Mouse (Mus musculus): Measurements from ENCODE around the gene Adprhl1.

The Adprhl1 gene

DNA sequence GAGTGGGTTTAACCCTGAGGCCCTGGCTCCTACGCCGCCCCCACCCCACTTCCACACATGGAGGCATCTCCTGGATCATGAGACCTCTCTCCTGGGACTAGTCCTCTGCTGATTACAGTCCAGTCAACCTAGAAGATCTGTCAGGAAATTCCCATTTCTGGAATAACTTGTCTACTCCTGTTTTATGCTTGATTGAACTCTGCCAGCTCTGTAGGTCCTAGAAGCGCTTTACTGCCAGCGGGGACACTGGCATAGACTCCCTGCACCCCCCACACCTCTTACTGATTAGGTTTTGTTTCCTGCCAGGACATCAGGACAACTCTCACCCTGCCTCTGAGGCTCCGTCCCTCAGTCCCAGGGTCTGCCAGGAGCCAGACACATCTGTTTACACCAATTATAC, 56.5 kb downstream of the Adprhl1 start:
- no peak for DNase-seq (ENCODE audit: low spot score in 2 of 2)

DNA sequence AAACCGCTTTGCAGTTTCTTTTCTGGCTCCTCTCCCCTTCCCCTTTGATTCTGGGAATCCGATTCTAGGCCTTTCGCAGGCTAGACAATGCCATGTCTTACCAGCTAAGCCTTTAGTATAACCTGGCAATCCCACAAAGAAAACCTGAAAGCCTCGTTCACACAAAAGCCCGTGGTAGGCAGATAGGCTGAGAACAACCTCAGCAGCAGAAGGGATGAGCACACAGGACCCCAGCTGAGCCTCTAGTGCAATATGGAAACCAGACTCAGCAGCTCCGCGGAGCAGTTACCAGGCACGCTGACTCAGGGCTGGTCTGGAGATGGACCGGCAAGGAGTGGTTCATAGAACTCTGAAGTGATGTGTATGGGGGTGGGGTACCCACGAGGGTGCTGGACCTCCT, 59.1 kb downstream of the Adprhl1 start:
- no peak for DNase-seq (ENCODE audit: low spot score in 2 of 2)

DNA sequence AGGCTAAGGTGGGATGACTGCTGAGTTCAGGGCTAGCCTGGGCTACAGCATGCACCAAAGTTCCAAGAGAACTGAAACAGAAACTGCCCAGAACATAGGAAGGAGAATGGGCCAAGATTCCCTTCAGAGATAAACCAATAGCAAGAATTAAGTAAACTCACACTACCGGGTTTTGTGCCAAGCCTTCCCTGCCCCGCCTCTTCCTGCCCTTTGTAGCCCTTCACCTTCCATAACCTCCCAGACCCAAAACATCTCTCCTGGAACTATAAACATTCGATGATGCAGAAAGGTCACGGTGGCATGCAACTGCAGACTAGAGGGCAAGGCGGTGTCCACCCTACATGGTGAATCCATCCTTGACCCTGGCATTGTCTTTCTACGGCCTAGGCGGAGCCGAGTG, 63.7 kb downstream of the Adprhl1 start:
- no peak for DNase-seq (ENCODE audit: low spot score in 2 of 2)

DNA sequence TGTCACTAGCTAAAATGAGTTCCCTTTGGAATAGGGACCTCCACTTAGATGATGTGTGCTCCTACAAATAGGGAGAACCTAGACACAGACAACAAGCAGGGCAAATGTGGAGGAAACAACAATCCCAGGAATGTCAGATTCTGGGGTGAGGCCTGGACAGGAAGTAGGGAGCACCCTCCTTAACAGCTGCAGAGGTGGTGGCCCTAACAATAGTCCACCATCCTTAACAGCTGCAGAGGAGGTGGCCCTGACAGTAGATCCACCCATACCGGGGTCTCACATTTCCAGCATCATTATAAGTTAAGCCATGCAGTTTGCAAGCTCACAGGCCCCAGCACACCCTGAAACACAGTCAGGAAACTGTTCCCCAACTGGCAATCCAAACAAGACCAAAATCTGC, 65.1 kb downstream of the Adprhl1 start:
- DNase-seq (ENCODE audit: low spot score in 2 of 2), result no peak

DNA sequence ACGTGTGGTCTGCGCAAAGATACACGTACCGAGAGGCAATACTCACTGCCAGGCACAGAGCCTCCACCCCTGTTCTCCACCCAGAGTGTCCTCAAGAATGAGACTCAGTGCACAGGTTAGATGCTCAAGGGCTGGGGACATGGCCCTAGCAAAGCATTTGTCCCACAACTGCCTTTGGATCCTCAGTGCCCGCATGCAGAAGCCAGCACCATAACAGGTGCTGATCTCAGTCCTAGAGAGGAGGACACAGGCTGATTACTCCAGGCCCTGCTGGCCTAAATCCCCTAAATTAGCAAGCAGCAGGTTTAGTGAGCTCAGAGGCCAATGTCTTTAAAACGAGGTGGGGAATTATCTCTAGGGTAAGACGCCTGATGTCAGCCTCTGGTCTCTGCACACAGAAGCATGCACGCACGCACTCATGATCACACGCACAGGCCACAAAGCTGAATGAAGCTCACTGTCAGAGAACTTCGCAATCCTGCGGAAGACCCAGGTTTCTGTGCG, 65.9 kb downstream of the Adprhl1 start:
- DNase-seq (ENCODE audit: low spot score in 2 of 2), result no peak

DNA sequence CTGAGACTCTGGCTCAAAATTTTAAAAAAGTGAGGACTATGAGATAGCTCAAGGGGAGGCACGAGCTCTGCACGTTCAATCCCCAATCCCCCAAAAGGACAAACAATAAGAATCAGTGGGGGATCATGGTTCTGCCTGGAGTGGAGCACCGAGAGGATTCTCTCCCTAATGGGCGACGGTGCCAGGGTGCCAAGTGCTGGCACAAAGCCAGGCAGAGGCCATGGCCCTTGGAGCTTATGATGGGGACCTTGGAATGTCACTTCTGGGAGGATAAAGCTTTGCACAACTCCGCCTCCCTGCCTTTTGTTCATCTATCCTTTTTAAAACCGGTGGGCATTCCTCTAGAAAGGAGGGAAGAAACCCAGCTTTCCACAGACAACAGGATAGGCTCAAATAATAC, 66.3 kb downstream of the Adprhl1 start:
- DNase-seq (ENCODE audit: low spot score in 2 of 2), result no peak

DNA sequence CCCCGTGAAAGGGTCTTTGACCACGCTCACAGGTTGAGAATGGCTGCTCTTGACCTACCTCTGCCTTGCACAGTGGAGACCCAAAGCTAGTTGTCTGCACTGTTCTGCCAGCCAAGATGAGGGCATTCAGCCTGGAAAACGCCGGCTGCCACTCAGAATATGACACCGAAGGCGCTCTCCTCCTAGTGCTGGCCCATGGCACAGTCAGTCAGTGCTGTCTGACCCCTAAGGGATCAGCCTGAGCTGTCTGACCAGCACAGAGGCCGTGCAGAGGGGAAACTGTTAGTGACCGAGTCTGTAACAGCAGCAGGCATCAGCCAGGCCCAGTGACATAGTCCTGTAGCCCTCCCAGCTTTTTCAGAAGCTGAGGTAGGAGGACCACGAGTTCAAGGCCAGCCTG, 66.7 kb downstream of the Adprhl1 start:
- no peak for DNase-seq (ENCODE audit: low spot score in 2 of 2)

DNA sequence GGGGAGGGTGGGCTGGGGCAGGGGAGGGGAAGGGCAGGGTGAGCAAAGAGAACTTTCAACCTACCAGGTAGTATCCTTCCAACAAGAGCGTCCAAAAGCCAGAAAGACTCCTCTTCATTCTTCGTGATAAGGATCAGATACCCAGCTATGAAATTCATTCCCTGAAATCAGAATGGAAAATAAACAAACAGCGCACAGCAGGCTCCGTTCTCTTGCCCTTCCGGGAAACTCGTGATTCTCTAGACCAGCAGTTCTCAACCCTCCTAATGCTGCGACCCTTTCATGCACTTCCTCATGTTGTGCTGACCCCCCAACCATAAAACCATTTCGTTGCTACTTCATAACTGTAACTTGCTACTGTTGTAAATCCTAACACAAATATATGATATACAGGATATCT, 67.1 kb downstream of the Adprhl1 start:
- no peak for DNase-seq (ENCODE audit: low spot score in 2 of 2)

DNA sequence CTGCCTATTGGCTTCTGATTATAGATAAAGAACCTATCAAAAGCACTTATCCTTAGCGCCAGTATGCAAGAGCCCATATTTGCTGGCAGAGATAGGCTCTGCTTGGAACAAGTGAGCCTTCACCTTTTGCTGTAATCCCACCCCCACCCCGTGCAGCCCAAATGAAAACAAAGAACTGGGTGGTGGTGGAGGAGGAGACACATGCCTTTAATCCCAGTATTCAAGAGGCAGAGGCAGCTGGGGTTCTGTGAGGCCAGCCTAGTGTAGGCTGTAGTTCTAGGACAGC, 72.3 kb downstream of the Adprhl1 start:
- DNase-seq (ENCODE audit: low spot score in 2 of 2), result no peak

DNA sequence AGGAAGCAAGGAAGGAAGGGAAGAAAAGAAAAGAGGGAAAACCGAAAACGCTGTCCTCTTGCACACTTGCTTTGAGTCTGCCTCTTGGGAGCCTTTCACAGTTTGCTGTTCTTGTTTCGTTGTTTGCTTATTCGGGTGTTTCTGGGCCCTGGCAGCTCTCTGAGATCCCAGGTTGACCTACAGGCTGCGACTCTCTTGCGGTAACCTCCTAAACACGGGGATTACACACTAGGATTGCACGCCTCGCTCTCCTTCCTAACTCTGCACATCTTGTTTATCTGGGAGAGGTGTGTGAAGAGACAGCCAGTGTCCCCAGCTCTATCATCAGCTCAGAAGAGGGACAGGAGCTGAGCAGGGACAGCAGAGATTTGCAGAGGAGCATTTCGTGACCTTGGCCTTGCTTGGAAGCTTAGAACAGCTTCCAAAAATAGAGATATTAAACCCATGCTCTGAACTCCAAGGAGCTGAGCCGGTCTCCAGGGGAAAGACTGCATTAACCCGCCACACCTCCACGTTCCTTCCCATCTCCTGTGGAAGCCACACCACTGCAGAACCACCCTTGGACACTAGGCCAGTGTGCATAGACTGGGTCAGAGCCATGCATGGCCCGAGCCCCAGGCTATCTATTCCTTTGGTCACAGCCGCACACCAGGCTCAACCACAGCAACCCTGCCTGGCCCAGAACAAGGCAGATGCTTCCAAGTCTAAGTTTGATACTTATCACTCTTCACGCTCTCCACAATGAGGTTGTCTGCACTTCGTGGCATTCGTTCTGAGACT, 72.9 kb downstream of the Adprhl1 start:
- DNase-seq (ENCODE audit: low spot score in 2 of 2), result no peak

DNA sequence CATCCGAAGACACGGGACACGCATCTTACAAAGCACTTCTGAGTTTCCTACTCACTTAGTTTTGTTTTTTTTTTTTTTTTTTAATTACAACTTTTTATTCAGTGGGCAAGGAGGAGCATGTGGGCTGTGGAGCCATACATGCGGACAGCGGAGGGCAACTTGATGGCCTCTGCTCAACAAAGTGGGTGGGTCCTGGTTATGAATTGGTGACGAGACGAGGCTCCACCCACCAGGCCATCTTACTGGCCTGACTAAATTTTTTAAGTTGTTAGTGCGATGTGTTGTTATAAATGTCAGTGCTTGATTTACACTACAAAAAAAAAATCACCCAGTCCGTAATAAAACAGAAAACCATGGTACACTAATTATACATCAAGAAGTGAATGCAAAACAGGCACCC, 73.6 kb downstream of the Adprhl1 start:
- DNase-seq (ENCODE audit: low spot score in 2 of 2), result no peak

DNA sequence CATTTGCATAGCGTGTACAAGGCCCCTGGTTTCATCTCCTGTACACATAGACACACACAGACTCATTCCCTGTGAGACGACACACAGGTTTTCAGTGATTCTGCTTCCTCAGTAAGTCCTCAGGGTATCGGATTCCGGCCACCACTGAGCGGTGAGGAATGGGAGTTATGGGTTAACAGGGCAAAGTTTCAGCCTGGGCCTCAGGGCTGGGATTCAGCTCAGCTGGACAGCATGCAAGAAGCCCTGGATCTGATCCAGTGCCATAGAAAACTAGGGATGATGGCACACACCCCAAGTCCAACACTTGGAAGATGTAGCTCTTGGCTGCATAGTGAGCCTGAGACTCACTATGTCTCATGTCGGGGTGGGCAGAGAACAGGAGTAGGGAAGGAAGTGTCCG, 74.0 kb downstream of the Adprhl1 start:
- no peak for DNase-seq (ENCODE audit: low spot score in 2 of 2)

DNA sequence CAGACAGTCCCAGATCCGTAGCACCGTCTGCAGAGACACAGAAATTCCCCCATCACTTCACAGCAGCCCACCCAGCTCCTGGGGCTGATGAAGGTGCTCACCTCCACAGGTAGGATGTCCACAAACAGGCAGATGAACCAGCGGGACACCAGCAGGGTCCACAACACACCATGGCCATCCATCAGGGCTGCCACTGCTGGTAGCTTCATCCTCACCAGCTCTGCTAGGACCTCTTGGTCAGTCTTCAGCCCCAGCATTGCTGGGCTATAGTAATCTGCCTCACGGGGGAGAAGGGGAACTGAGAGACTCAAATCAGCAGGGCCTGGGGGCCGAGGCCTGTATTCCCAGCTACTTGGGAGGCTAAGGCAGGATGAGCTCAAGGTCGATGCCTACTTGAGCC, 74.5 kb downstream of the Adprhl1 start:
- no peak for DNase-seq (ENCODE audit: low spot score in 2 of 2)

DNA sequence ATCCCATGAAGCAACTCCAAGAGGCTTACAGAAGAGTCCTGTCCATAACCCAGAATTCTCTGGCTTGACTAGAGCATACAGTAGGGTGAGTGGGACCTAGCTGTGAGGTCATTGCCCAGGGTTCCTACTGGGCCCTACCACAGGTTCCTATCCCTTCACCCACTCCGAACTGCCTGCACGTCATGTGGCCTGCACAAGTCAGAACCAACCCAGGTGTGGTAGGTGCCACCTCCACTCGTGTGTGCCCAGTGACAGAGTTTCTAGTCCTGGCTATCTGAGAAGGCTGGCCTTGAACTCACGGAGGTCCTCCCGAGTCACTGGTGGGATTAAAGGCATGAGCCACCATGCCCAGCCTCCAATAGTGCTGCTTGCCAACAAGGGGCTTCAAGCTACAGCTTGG, 75.8 kb downstream of the Adprhl1 start:
- no peak for DNase-seq (ENCODE audit: low spot score in 2 of 2)

DNA sequence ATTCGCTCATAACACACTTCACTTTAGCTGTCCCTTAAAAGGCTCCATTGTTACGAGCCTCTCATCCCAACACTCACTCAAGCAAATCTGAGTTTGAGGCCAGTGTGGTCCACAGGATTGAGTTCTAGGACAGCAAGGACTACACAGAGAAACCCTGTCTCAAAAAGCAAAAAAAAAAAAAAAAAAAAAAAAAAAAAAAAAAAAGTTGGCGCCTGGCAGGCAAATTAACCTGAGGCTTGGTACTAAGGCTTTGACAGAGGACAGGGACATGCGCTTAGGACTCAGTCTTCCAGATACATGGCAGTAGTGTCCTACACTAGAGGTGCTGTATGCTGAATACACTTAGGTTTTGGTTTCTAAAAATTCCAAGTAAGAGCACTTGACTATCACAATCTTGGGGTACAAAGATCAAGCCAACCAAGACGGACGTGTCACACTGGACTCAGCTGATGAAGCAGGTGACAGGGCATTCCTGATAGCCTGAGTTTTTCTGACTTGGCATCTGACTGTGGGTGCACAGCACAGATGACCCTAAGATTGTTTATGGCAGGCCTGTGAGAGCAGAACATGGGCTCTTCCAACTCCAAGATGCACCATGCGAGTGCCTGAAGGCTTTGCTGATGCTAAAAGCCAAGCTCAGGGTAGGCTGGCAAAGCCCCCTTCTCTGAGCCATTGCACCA, 76.6 kb downstream of the Adprhl1 start:
- no peak for DNase-seq (ENCODE audit: low spot score in 2 of 2)

DNA sequence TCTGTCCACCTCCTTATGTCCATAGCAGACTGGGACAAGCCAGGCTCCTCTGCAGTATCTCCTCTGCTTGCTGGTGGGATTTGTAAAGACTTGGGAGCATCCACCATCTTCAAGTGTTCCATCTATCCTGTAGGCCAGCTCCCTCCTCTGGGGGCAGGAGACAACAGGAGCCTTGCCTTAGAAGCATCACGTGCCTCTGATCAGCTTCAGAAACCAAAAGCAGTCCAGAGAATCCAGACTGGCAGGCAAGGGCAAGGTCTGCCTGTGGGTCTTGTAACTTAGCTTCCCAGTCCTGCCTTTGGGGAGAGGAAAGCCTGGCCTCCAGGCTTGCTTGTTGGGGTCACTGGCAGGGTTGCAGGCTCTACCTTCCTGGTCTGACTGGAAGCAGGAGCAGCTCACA, 78.3 kb downstream of the Adprhl1 start:
- no peak for DNase-seq (ENCODE audit: low spot score in 2 of 2)

DNA sequence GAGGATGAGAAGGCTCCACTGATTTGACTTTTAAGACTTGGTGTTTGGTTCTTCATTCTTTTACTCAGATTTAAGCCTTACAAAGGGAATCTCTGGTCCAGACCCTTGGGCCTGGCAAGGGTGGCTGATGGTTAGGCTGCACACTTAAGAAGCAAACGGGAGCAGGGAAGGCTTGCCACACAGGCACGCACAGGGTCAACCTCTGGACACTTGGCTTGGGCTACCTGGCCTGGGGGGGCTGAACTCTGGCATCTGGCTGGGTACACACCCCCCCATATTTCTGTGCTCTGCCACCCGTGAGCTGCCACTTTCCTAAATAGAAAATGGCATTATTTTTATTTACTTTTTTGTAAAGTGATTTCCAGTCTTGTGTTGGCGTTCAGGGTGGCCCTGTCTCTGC, 79.2 kb downstream of the Adprhl1 start:
- DNase-seq (ENCODE audit: low spot score in 2 of 2), result no peak

DNA sequence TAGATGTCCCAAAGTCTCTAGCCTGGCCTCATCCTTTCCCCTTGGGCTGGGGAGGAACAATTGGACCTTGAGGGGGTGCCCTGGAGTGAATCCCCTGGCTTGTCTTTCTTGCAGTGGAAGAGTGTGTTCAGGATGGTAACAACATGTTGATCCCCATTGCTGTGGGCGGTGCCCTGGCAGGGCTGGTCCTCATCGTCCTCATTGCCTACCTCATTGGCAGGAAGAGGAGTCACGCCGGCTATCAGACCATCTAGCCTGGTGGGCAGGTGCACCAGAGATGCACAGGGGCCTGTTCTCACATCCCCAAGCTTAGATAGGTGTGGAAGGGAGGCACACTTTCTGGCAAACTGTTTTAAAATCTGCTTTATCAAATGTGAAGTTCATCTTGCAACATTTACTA, 79.7 kb downstream of the Adprhl1 start:
- DNase-seq (ENCODE audit: low spot score in 2 of 2), result no peak

Data from frontal cortex, postnatal 14 days (tissue).